Mouse (Mus musculus) cerebellum, postnatal 10 days (tissue): Measurements from ENCODE around the gene Lck.

Source experiments
- DNase-seq, 2 experiments: peaks; one replicate each; pipeline ENCODE4 v3.0.0; 2021; ENCODE audit warnings: mixed read lengths in 2 of 2

Lck gene

GRCm38 (mm10) chr4:129573430-129573829 lies at the start of gene Lck:
Gene Lck, minus strand, starts transcription at chr4:129573641.
- DNase-seq, result no peak

DNA sequence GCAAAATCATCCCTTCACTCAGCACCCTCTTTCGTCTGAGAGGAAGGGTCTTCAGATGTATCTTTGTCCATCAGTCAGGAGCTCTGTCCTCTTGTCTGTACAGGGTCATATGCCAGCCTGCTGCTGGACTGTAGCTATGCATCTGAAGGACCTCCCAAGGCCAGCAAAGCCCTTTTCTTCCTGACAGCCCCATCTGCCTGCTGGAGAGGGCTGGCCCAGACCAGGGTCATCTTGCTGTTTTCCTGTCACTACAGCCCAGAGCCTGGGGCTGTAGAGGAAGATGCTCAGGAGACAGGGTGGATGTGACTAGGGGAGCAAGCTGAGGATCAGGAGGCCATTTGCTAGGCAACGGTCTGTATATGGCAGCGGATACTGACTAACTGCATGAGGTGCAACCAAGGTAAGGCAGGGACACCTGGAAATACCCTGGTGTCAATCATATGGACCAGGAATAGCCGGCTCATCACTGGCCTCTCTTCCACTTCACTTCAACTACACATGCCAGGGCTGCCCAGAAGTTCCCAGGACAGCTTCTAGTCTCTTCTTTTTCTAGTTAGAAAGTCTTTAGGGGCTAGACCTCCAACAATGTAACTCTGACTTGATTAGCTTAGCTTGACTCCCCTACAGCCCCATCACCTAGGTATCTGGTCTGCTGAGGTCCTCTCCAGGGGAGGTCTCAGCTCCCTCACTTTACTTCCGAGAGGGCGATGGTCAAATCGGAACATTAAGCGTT lies 49.5 kb upstream of the Lck start:
- DNase-seq, result peak; percentile 41 to 55

DNA sequence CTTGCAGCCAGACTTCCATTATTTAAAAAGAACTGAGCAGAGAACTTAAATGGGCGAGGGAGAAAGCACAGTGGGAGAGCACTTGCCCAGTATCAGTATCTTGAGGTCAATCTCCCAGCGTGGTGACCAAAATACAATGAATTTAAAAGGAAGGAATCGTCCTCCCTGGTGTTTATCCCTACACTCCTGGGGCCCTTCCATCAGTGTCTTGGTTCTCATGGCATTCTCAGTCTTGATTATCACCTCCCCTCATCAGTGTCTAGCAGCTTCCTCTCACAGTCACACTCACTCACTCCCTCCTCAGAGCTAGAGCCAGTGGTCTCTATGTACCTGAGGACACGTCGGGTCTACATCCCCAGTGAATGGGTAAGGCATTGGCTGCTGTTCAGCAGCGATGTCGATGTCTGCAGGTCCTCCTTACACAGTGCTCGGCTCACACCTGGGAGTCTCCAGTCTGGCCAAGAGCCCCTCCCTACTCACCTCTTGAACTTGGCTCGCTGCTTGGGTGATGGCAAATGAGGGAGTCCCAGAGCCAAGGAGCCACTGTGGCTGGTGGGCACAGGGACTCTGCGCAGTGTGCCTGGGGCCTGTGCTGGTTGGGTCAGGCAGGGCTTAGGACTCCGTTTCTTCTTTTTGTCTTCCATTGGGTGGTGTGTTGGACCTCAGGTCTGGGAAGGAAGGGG lies 48.8 kb upstream of the Lck start:
- DNase-seq, result peak; percentile 45 to 51

DNA sequence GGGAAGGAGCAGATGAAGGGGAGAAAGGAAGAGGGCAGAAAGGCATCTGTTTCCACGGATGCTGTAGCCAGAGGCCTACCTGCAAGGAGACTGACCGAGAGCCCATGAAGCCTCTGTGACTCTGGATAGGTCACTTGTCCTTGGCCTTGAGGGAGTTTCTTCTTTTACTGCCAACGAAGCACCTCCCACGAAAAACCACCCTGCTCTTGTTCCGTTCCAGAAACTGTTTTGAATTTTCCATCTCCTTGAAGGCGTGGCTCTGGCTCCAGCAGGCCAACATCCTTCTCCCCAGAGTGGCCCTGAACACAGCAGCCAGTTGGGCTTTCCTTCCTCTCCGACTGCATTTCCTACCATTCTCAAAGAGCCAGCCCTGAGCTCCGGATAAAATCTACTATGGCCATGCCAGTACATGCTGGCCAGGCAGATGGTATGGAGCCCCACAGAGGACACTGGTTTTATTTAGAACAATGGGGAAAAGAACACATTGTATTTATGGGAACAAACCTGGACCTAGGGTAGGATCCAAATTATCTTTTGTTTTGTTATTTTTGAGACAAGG lies 47.9 kb upstream of the Lck start:
- DNase-seq, result peak; percentile 42 to 47

- DNase-seq, result no peak
Observed at GRCm38 (mm10) chr4:129620419-129621282, 47.2 kb upstream of the Lck start.

DNA sequence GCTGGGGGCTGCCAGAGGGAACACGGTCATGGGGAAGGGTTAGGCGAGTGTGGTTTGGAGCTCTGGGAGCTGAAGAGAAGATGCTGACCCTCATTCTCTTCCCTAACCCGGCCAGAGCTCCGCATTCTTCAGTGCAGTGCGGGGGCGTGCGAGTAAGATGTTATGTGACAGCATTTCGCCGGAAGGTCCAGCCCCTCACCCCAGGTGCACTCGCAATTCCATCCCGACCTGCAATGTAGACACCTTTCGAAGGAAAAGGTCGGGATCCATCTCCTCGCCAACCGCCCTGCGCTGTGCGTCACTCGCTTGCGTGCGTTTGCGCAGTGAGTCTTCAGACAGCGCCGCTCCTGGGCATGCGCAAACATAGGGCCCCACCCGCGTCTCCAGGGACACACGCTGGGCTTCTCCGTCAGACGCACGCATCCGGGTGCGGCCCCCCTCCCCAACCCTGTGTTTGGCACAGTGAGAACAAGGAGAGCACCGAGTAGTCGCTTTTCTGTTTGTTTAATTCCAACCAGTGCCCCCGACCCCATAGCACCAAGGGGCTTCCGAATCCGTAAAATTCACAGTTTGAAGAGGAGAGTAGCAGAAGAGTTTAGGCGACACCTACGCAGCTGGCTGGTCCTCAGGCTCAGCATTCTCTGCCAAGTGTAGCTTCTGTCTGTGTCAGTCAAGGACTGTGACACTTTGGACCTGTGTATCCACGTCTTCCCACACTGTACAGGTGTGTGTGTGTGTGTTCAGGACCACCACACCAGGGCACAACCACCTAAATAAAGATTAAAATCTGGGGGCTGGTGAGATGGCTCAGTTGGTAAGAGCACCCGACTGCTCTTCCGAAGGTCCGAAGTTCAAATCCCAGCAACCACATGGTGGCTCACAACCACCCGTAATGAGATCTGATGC lies 45.6 kb upstream of the Lck start, which contains the start of gene Iqcc:
TSS of gene Iqcc (minus strand) at position 314 of the 906 bp plus-strand sequence.
- DNase-seq, result peak; percentile 97 to 98

DNA sequence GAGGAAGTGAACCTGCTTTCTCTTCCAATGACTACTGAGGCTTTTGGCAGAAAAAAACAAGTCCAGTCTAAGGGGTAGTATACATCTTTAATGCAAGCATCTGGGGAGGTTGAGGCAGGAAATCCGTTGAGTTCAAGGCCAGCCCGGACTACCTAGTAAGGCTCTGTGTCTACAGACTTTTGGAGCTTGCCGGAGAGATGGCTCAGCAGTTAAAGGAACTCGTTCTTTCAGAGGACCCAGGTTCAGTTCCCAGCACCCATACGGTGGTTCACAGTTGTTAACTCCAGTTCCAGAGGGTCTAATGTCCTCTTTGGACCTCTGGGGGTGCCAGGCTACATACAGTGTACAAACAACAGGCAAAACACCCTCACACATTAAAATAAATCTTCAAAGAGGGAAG lies 44.6 kb upstream of the Lck start:
- DNase-seq, result no peak

DNA sequence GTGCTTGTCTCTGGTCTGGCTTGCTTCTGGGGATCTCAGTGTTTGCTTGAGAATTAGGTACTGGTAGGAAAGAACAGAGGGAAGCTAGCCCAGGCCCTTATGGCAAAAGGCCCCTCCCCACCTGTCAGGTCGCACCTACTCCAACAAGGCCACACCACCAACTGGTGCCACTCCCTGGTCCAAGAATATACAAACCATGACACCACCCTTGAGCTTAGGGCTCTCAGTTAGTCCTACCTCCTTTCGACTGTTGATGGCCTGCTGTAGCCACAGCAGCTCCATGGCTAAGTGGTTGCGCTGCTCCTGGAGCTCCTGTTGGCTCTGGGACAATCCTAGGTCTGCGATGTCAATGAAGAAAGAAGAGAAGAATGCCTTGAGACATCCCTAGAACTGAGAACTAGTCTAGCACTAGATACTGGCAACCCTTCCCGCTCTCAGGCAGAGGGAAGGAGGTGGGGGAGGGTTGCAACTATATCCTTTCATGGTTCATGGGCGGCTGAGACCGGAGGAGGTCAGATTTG lies 43.7 kb upstream of the Lck start:
- DNase-seq, result no peak

DNA sequence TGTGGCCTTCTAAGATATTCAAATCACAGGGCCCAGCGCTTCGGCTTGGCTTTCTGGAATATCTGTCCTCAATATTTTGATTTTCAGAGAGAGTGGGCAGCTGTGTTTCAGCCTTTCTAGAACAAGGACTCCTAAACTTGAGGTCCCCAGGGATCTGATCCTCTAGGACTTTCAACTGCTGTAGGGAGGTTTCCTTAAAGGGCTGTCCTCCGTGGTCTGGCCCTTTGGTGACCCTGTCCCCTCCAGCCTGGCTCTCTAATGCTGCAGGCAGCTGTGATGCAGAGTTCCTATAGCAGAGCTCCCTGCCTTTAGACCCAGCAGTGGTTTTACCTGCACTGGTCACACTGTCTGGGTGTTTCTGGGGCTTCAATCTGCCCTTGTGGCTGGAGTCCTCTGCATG lies 43.2 kb upstream of the Lck start:
- no peak for DNase-seq

DNA sequence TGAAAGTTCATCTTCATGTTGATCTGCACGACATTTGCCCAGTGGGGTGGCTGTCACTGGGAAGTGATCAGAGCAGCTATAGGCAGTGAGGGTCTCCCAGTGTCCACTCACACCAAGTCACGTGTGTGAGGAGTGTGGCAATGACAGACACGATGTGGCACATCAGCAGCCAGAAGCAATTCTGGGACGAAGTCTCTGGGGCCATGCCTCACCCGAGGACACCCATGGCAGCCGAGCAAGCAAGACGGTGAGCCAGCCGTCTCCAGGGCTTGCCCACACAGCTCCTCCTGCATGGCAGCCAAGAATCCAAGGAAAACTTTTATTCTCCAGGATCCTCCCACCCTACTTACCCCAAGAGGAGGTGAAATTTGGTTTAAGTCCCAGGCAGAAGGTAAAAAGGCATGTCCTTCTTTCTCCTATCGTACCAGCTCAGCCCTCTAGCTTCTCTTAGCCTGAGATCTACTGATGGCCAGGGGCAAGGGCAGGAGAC lies 42.4 kb upstream of the Lck start:
- DNase-seq, result no peak

DNA sequence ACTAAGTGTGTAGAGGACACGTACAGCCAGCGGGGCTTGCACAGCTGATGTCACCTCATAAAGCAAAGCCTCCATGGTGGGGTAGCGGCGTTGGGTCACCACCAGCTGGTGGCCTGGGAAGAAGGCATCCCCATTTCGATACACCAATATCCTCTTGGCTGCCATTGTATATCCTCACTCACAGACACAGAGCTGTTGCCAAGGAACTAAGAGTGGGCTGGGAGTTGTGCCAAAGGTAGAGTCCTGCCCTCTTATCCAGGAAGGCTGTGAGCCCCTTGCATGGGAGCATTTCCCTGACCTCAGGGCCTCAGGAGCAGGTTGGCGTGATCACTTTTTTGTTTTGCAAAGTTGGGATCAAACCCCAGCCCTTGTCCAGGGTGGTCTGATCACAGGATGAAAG lies 40.7 kb upstream of the Lck start, which contains the start of gene Dcdc2b:
TSS of gene Dcdc2b (minus strand) at position 165 of the 400 bp plus-strand sequence.
- peak; percentile 64 to 70 for DNase-seq

- no peak for DNase-seq
Observed at GRCm38 (mm10) chr4:129610472-129610871, 37.0 kb upstream of the Lck start.

DNA sequence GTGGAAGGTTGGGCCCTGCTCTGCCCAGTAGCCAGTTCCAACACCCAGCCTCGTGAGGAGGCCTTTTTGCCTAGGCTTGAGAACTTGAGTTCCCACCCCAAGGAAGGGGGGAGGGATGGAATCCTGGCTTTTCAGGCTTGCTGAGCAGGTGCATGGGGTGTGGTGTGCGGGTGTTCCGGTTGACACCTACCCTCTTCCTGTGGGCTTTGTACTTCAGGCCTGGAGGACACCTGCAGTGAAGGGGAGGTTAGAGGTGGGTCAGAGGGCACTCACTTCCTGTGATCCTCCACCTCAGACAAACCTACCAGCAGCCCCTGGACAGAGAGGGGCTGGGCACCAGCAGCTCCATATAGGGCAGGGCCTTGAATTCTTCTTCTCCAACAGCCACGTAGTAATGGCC lies 36.6 kb upstream of the Lck start:
- no peak for DNase-seq

DNA sequence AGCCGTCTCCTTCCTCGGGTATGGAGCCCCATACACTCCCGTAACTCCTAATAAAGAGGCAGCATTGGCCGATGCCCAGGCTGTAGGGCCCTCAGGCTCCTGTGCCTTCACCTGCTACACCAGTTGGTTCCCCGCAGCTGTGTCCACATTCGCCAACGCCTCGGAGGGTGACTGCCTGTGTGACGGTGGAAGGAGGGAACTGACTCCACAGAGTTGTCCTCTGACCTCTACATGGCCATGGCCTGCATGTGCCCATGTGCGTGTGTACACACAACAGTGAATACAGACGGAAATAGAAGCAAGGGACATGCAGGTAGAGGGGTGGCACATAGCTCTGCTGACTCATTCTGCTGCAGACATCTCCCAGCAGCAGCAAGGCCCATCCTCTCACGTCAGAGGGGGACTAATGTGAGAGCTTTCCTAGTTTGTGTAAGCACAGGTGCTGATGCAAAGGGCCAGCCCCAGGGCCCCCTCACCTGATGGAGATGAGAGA lies 35.7 kb upstream of the Lck start:
- peak in 1 of 2 experiments; percentile 39 for DNase-seq

- peak; percentile 93 to 95 for DNase-seq
Observed at GRCm38 (mm10) chr4:129608426-129609025, 35.1 kb upstream of the Lck start.

DNA sequence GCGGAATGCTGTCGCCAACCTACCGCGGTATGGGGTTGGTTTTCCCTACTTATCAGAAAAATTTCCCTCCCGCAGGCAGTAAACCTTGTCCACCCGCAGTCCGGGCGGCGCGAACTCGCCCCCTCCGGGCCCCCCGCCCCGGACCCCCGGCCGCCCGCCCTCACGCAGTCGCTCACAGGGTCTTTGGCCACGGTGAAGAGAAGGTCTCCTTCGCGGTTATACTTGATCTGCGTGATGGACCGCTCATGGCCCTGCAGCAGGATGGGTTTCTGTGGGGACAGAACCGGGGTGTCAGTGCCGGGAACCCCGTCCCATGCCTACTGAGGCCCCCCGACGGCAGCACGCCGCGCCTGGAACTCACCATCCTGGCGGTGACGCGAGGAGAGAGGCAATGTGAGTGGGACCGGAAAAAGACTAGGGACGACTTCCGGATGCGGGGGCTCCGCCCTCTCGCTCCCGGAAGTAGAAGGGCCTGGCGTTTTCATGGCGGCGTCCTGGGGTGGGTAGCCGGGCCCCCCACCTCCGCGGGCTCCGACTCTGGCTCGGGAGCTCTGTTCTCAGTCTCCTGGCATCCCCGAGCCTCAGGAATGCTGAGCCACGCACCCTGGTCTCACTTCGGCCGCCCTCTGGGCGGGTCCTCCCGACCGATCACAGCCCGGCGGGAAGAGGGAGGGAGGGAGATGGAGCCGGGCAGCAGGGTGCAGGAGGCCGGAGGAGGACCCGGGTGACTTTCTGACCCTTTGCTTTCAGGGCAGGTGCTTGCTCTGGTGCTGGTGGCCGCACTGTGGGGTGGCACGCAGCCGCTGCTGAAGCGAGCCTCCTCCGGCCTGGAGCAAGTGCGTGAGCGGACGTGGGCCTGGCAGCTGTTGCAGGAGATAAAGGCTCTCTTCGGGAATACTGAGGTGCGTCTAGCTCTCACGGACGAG lies 27.1 kb upstream of the Lck start, which contains the start of the genes Eif3i and Tmem234:
TSS of gene Eif3i (minus strand) at position 416 of the 926 bp plus-strand sequence.
TSS of gene Tmem234 (plus strand) at position 436 of the 926 bp plus-strand sequence.
- DNase-seq, result peak; percentile 88 to 90

DNA sequence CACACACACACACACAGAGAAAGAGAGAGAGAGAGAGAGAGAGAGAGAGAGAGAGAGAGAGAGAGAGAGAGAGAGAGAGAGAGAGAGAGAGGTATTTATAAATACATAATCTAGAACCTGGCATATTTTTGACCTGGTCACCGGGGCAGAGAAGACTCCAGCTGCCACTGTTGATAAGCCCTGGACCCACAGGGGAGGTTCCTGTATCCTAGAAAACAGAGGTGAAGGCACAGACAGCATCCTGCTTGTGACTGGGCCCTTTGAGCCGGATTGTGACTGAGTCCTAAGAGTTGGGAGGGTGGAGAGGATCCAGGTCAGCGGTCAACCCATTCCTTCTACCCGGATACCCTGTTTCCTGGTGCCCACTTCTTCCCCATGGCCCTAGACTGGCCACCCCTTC lies 15.4 kb upstream of the Lck start:
- DNase-seq, result no peak

DNA sequence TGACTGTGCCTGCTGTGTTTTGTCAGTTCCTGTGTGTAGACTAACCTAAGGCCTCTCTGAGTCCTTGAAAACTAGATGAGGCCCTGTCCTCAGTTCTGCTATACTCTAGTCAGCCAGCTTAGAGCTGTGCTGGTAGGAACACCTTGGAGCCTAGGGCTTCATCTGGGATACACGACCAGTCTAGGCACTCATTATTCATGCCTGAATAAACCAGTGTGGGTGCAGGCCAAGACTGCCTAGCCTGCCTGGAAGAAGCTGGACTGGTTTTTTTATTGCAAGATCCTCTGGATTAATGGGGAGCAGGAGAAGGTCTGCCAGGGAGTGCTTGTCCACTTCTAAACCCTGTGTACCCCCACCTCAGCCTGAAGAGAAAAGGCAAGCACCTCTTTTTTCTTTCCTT lies 13.5 kb upstream of the Lck start:
- no peak for DNase-seq

DNA sequence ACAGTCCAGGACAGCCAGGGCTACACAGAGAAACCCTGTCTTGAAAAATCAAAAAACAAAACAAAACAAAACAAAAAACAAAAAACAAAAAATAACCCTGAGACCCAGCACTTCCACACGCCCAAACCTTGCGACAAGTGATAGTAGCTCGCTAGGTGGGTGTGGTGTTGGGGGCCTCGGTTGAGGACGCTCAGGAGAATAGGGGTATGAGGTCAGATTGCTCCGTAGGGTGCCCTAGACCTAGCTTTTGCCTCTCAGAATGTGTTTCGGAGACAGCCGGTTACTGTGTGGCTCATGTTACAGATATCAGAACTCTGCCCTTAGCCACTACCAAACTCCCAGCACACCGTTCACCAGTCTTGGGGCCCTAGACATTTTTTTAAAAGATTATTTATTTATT lies 12.3 kb upstream of the Lck start:
- no peak for DNase-seq
